ENCODE assay signal across 8 mouse cellular contexts in genomic region chr5:125465701-125466106, GRCm38 (mm10). TPM values are rescaled to one million over a fixed set of nuclear protein-coding genes. Genes with fewer than 3 reads are reported as not detected.
DNase-seq lines count a peak whose midpoint lies in the region; ATAC-seq and TF ChIP-seq lines count a peak whose summit lies in the region.

No protein-coding gene starts in this region.

- DNase-seq in 3134 (ENCODE audit: extremely low read depth, insufficient read length, low spot score): peak; percentile 99
- peak; percentile 96 to 97 for DNase-seq in adrenal gland, postnatal 36 days
- DNase-seq in heart, adult 18-20 months: peak; percentile 91 to 97
- DNase-seq in kidney, adult 2 months: peak; percentile 99
- DNase-seq in spleen, adult 2 months (ENCODE audit: low read depth in 1 of 2, low spot score in 2 of 2): peak; percentile 95 to 97

- H3K36me3 ChIP-seq in embryonic facial prominence, embryonic 13.5 days: no peaks in the 10 kb centered on the region
- H3K36me3 ChIP-seq in kidney, adult 2 months (ENCODE audit: control insufficient read depth, insufficient read depth, low read length): no peaks in the 10 kb centered on the region
- H3K36me3 ChIP-seq in limb, embryonic 12.5 days: no peaks in the 10 kb centered on the region
- H3K36me3 ChIP-seq in midbrain, embryonic 15.5 days (replicated peaks): no peaks in the 10 kb centered on the region
- H3K36me3 ChIP-seq in spleen, adult 2 months (ENCODE audit: control insufficient read depth, insufficient read depth, low read length): no peaks in the 10 kb centered on the region

- peak overlapping the region; percentile 42 for H3K4me3 ChIP-seq in embryonic facial prominence, embryonic 13.5 days
- H3K4me3 ChIP-seq in kidney, adult 2 months (ENCODE audit: insufficient read depth, low read depth, low read length): peak overlapping the region; percentile 11
- peak overlapping the region; percentile 36 for H3K4me3 ChIP-seq in limb, embryonic 12.5 days (replicated peaks)
- H3K4me3 ChIP-seq in midbrain, embryonic 15.5 days: peak overlapping the region; percentile 34
- peak overlapping the region; percentile 45; the same call in 1 of the 2 replicates for H3K4me3 ChIP-seq in spleen, adult 2 months (ENCODE audit: extremely low read depth, insufficient read depth, insufficient read length)

- ATAC-seq in embryonic facial prominence, embryonic 13.5 days (ENCODE audit: insufficient number of reproducible peaks, insufficient read depth, low FRiP score, low TSS enrichment, low read depth): peak; percentile 99
- peak; percentile 98 for ATAC-seq in limb, embryonic 12.5 days (ENCODE audit: insufficient number of reproducible peaks, insufficient read depth, low FRiP score, low TSS enrichment, low read depth)
- peak; percentile 99 for ATAC-seq in midbrain, embryonic 15.5 days (replicated peaks)

- H3K9me3 ChIP-seq in embryonic facial prominence, embryonic 13.5 days: no peaks in the 10 kb centered on the region
- no peaks in the 10 kb centered on the region for H3K9me3 ChIP-seq in limb, embryonic 12.5 days
- no peaks in the 10 kb centered on the region for H3K9me3 ChIP-seq in midbrain, embryonic 15.5 days

- peaks cover 6% of the 10 kb centered on the region for H3K4me1 ChIP-seq in embryonic facial prominence, embryonic 13.5 days
- peaks cover 11% of the 10 kb centered on the region; the same call in 1 of the 2 replicates for H3K4me1 ChIP-seq in kidney, adult 2 months (ENCODE audit: control insufficient read depth, insufficient read depth, low read length)
- H3K4me1 ChIP-seq in limb, embryonic 12.5 days (replicated peaks): no peaks in the 10 kb centered on the region; the same call in 1 of the 2 replicates
- peaks cover 7% of the 10 kb centered on the region for H3K4me1 ChIP-seq in midbrain, embryonic 15.5 days
- H3K4me1 ChIP-seq in spleen, adult 2 months (ENCODE audit: control insufficient read depth, insufficient read depth, insufficient read length): peaks cover 3% of the 10 kb centered on the region; the same call in 1 of the 2 replicates

- peak overlapping the region; percentile 59 for H3K4me2 ChIP-seq in embryonic facial prominence, embryonic 13.5 days
- H3K4me2 ChIP-seq in limb, embryonic 12.5 days: peak overlapping the region; percentile 58
- H3K4me2 ChIP-seq in midbrain, embryonic 15.5 days: peak overlapping the region; percentile 53

- H3K9ac ChIP-seq in embryonic facial prominence, embryonic 13.5 days: peak overlapping the region; percentile 65
- no peak overlapping the region; the same call in 1 of the 2 replicates for H3K9ac ChIP-seq in limb, embryonic 12.5 days (replicated peaks)
- H3K9ac ChIP-seq in midbrain, embryonic 15.5 days: peak overlapping the region; percentile 31; the same call in 1 of the 2 replicates

- no peak overlapping the region for H3K27ac ChIP-seq in embryonic facial prominence, embryonic 13.5 days
- peak overlapping the region; percentile 87; the same call in 1 of the 2 replicates for H3K27ac ChIP-seq in kidney, adult 2 months (ENCODE audit: insufficient read depth, low read depth, low read length)
- H3K27ac ChIP-seq in limb, embryonic 12.5 days: 0 out of 2 replicates have a peak overlapping the region, but pooled peaks have one; percentile 64
- H3K27ac ChIP-seq in midbrain, embryonic 15.5 days: peak overlapping the region; percentile 73
- no peak overlapping the region for H3K27ac ChIP-seq in spleen, adult 2 months (ENCODE audit: insufficient read depth, low read length)

- H3K27me3 ChIP-seq in embryonic facial prominence, embryonic 13.5 days: no peaks in the 10 kb centered on the region
- H3K27me3 ChIP-seq in kidney, adult 2 months (replicated peaks; ENCODE audit: control insufficient read depth, insufficient read depth, low read length): no peaks in the 10 kb centered on the region
- H3K27me3 ChIP-seq in limb, embryonic 12.5 days: no peaks in the 10 kb centered on the region
- no peaks in the 10 kb centered on the region for H3K27me3 ChIP-seq in midbrain, embryonic 15.5 days (replicated peaks)
- no peaks in the 10 kb centered on the region for H3K27me3 ChIP-seq in spleen, adult 2 months (ENCODE audit: control insufficient read depth, insufficient read depth, low read length)

- TF ChIP-seq POLR2A in kidney, adult 2 months (IDR thresholded peaks at IDR 0.05; ENCODE audit: low read depth, low read length): peak; percentile 82
- TF ChIP-seq POLR2A in spleen, adult 2 months (IDR thresholded peaks at IDR 0.05; ENCODE audit: low read depth, low read length): peak; percentile 21; the same call in 1 of the 2 replicates

- TF ChIP-seq CTCF in kidney, adult 2 months (conservative IDR thresholded peaks at IDR 0.05; ENCODE audit: insufficient read depth, insufficient read length, low read depth, low read length): no peak
- no peak for TF ChIP-seq CTCF in spleen, adult 2 months (IDR thresholded peaks at IDR 0.05; ENCODE audit: extremely low read depth, insufficient read depth, insufficient read length, insufficient replicate concordance)

- WGBS in embryonic facial prominence, embryonic 13.5 days: under 1% methylated on average over 25 of the region's 25 CpGs
- under 1% methylated on average over 25 of the region's 25 CpGs for WGBS in kidney, adult 2 months
- under 1% methylated on average over 25 of the region's 25 CpGs for WGBS in limb, embryonic 12.5 days
- WGBS in midbrain, embryonic 15.5 days: under 1% methylated on average over 25 of the region's 25 CpGs
- WGBS in spleen, adult 2 months: 1% methylated on average over 25 of the region's 25 CpGs

RNA-seq across cellular contexts. Expression of gene Aacs, which starts 9.9 kb away (rescaled TPM):
- 100 to 1,000 TPM in 1 of 2 experiments, 10 to 100 TPM in 1; 96.1 to 101 TPM for total RNA-seq in adrenal gland, postnatal 36 days (2021)
- polyA plus RNA-seq in embryonic facial prominence, embryonic 13.5 days (2015; fragmentation: Nextera tagmentation; extraction: Ambion mirVana): 36.8 and 38.1 TPM in 2 replicates
- 1 to 10 TPM; 4.9 to 9.9 TPM for total RNA-seq in heart, adult 18-20 months (2021)
- 102 and 131 TPM in 2 replicates for polyA plus RNA-seq in kidney, adult 2 months (2012; rRNA removed)
- polyA plus RNA-seq in limb, embryonic 12.5 days (2016; fragmentation: Nextera tagmentation; extraction: Ambion mirVana): 35.7 and 40.1 TPM in 2 replicates
- polyA plus RNA-seq in midbrain, embryonic 15.5 days (2015; fragmentation: Nextera tagmentation; extraction: Ambion mirVana): 95.9 and 96.0 TPM in 2 replicates
- 23.4 and 27.1 TPM in 2 replicates for polyA plus RNA-seq in spleen, adult 2 months (2012; rRNA removed)

RNA-seq across cellular contexts. Expression of gene Bri3bp, which starts 24.3 kb away (rescaled TPM):
- total RNA-seq in adrenal gland, postnatal 36 days (2021): 10 to 100 TPM; 25.6 to 39.0 TPM
- polyA plus RNA-seq in embryonic facial prominence, embryonic 13.5 days (2015; fragmentation: Nextera tagmentation; extraction: Ambion mirVana): 33.5 and 36.1 TPM in 2 replicates
- total RNA-seq in heart, adult 18-20 months (2021): 10 to 100 TPM; 50.9 to 54.5 TPM
- 12.1 and 13.0 TPM in 2 replicates for polyA plus RNA-seq in kidney, adult 2 months (2012; rRNA removed)
- 40.3 and 40.7 TPM in 2 replicates for polyA plus RNA-seq in limb, embryonic 12.5 days (2016; fragmentation: Nextera tagmentation; extraction: Ambion mirVana)
- 36.4 and 37.9 TPM in 2 replicates for polyA plus RNA-seq in midbrain, embryonic 15.5 days (2015; fragmentation: Nextera tagmentation; extraction: Ambion mirVana)
- polyA plus RNA-seq in spleen, adult 2 months (2012; rRNA removed): 21.2 and 21.5 TPM in 2 replicates

RNA-seq across cellular contexts. Expression of gene Dhx37, which starts 31.8 kb away (rescaled TPM):
- total RNA-seq in adrenal gland, postnatal 36 days (2021): 10 to 100 TPM; 16.3 to 21.9 TPM
- 13.9 and 14.7 TPM in 2 replicates for polyA plus RNA-seq in embryonic facial prominence, embryonic 13.5 days (2015; fragmentation: Nextera tagmentation; extraction: Ambion mirVana)
- 10 to 100 TPM; 13.4 to 14.1 TPM for total RNA-seq in heart, adult 18-20 months (2021)
- polyA plus RNA-seq in kidney, adult 2 months (2012; rRNA removed): 10.8 and 16.4 TPM in 2 replicates
- 16.1 and 16.5 TPM in 2 replicates for polyA plus RNA-seq in limb, embryonic 12.5 days (2016; fragmentation: Nextera tagmentation; extraction: Ambion mirVana)
- 14.2 and 14.8 TPM in 2 replicates for polyA plus RNA-seq in midbrain, embryonic 15.5 days (2015; fragmentation: Nextera tagmentation; extraction: Ambion mirVana)
- polyA plus RNA-seq in spleen, adult 2 months (2012; rRNA removed): 17.0 and 21.0 TPM in 2 replicates

Comparison
In these comparisons a context has a peak if more than half of its experiments do, and no peak if none do; other contexts are left out.
1. H3K27ac ChIP-seq: peak in kidney, adult 2 months (single experiment), limb, embryonic 12.5 days (single experiment) and midbrain, embryonic 15.5 days (single experiment); none in embryonic facial prominence, embryonic 13.5 days (single experiment) and spleen, adult 2 months (single experiment).
2. Peak in every context shown above with its lines, with median percentiles within 50 percentile points of each other: DNase-seq, ATAC-seq, H3K4me2 ChIP-seq and H3K4me3 ChIP-seq.